Mouse (Mus musculus): Measurements from ENCODE around the gene Ykt6.
"Not testable (repeated sequence)": the region's sequence is repeated elsewhere in the genome, so short reads cannot be mapped to it uniquely, and the experiment has no call there.

Gene Ykt6

DNA sequence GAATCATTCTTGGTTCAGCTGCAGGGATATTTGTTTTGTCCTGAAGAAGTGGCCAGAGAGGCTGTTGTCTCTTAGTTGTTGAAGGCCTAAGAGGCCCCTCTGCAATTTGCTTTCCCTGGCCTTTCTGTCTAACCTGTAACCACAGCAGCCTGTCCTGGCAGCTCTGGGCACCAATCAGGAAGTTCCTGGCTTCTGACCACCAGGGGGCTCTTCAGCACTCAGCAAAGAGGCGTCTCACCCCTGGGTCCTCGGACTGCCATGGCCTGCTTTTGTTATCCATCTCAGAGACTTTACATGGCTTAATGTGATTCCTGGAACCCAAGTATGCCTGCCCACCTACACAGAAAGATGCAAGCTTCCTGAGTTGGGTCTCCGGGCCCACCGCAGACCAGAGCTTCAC is 35.4 kb downstream of the Ykt6 start:
- peak; percentile 27; the same call in 1 of the 2 replicates for ATAC-seq (ENCODE audit: low TSS enrichment)

DNA sequence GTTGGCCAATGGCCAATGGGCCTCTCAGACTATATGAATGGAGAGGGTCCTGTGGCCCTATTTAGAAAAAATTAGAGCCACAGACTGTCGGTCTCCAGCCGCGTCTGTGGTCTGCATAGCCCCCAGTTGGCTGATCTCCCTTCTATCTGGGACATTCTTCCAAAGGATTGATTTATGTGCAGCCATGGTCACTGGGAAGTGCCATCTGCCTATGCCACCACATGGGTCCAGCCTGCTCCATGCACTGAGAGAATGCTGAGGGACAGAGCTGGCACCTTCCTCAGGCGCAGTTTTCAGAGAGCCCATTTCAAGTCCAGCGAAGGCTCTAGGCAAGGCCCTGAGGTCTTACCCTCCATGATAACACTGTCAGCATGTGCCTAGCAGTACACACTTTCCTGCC is 38.7 kb downstream of the Ykt6 start:
- ATAC-seq (ENCODE audit: low TSS enrichment): no peak

DNA sequence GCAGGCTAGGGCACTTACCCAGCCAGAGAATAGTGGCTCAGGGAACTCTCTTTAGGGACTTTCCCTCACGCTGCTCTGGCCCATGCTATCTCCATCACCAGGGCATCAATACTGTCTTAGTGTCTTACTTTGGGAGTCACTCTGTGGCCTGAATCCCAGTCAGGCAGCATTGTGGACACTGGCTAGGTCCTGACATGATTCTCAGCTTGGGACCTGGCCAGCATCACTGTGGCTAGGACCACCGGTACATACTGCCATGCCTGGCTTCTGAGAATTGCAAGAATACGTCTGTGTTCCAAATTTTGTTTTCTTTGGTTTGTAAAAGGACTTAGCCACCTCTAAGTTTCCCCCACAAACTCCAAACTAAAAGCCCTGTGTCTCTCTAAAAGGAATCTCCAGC is 39.4 kb downstream of the Ykt6 start:
- ATAC-seq (ENCODE audit: low TSS enrichment): no peak

DNA sequence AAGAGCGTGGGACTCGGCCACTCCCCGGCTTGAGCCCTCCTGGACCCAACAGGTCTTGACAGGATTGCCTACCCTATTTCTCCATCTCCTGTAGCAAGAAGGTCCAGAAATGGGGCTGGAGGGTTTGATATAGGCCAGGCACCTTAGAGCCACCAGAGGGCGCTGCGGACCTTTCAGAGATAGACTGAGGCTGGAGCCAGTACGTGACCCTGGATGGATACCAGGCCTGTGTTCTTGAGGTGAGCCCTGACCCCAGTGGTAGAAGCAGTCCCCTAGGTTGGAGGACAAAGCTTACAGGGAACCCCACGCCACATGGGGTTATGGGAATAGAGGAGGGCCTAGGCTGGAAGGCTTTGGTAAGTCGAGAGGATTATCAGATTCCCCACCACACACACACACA is 40.5 kb downstream of the Ykt6 start:
- no peak for ATAC-seq (ENCODE audit: low TSS enrichment)

DNA sequence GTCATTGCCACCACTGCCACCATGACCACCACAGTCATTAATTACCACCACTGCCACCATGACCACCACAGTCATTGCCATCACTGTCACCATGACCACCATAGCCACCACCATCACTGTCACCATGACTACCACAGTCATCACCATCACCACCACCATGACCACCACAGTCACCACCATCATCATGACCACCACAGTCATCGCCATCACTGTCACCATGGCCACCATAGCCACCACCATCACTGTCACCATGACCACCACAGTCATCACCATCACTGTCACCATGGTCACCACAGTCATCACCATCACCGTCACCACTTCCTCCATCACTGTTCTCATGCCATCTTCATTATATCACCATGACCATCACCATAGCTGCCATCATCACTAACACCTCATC is 43.0 kb downstream of the Ykt6 start:
- ATAC-seq (ENCODE audit: low TSS enrichment): no peak

DNA sequence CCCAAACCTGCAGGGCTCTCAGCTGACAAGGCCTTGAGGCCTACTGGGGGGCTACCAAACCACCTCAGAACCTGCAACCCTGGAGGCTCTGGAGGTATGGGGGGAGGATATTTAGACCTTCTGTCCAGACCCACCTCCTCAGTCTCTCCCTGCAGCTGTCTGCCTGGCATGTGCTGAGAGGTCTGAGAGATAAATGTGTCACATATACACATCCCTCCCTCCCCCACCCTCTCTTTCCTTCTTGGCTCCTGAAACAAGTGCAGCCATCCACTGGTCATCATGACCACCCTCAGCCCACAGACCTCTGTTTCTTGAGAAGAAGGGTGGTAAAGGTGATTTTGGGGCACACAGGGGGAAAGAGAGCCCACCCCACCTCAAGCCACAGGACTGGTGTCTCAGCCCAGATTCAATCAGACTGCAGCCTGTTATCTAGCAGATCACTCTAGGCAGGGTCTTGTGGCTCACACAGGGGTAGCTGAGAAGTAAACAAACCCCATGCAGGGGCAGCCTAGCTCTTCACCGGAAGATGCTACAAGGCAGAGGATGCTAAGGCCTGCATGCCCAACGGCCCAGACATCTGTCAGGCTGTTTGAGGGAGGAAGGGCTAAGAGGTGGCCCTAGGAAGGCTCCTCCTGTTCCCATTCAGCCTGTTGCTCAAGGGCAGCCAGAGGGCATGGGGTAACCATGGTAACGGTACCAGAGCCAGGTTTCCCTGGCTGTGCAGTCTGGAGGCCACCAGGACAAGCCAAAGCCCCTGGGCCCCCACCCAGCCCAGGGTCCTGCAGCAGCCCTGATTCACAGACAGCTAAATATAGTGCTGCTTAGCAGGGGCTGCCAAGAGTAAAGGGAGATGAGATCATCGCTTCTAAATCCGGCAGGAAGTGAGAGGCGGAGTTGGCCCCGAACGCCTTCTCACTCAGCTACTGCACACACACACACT is 44.6 kb downstream of the Ykt6 start:
- peak; percentile 56 for ATAC-seq (ENCODE audit: low TSS enrichment)

DNA sequence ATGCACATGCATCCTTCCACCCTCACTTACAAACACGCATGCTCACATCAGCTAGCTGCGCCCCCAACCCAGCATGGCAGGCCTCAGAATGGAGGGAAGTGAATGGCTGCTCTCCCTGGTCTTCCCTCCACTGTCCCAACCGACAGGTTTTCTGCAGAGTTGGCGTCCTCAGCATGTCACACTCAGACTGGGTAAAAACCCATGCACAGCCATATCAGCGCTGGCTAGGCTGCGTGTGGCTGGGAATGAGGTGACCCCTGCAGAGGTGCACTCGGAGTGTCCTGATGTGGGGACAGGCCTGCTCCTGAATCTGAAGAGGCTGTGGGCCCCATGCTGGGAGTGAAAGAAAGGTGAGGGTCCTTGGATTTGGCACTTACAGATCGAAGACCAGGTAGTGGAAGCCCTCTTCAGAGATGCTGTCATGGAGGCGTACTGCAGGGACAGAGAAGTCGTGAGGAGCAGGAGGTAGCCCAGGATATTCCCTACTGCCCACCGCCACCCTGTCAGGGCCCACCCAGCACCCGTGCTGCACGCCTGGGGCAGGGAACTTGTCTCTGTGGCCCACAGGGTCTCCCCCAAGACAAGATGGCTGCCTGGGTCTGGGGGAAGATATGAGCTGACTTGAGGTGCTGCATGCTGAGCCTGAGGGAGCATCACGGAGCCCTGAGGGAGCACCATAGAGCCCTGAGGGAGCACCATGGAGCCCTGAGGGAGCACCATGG is 45.6 kb downstream of the Ykt6 start:
- peak; percentile 1; the same call in 1 of the 2 replicates for ATAC-seq (ENCODE audit: low TSS enrichment)

DNA sequence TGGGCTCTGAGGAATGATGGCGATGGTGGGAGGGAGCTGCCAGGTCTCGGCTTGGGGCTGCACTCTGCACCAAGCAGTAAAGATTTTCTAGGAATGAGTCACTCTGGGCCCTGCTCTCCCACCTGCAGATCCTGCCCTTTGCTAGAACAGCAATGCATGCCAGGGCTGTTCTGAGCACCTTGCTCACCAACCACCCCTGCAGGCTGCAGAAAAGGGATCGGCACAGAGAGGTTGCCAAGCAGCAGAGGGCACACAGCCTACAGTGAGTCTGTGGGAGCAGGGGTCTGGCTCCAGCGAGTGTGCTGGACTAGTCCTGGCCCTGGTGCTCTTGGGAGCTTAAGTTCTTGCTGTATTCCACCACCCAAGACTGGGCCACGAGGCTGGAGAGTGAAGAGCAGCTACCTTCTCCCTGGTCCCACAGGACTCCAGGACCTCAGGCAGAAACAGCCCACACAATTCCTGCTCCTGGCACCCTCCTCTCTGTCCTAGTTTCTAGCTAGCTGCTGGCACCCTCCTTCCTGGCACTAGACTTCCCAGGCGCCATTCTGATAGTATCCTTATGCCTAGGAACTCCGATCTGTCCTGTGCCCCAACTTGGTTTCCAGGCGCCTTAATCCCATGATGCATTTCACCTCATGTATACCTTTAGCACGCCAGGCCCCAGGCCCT is 46.6 kb downstream of the Ykt6 start:
- ATAC-seq (ENCODE audit: low TSS enrichment): peak; percentile 69

DNA sequence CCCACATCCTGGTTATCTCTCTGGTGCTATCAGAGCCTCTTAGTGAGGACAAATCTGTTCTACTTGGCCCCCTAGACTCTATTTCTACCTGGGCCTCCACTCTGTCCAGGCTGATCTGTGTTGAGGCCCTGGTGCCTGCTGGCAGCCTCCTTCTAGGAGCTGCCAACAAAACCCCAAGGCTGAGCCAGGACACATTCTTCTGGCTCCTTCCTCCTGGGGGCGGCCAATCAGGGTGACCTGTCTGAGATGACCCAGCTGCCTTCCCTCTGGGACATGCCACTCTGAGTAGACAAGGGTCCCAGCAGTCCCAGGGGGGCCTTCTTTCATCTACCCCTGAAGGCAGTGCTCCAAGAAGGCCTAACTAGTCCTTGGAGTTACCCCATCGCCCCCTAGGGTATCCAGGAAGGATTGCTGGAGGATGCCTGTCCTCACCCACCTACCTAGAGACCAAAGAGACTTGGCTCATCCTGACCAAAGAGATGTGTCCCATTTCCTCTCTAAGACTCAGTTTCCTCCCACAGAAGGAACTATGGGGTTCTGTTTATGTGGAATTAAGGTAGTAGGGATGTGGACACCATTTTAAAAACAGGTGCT is 47.6 kb downstream of the Ykt6 start:
- ATAC-seq (ENCODE audit: low TSS enrichment): no peak

DNA sequence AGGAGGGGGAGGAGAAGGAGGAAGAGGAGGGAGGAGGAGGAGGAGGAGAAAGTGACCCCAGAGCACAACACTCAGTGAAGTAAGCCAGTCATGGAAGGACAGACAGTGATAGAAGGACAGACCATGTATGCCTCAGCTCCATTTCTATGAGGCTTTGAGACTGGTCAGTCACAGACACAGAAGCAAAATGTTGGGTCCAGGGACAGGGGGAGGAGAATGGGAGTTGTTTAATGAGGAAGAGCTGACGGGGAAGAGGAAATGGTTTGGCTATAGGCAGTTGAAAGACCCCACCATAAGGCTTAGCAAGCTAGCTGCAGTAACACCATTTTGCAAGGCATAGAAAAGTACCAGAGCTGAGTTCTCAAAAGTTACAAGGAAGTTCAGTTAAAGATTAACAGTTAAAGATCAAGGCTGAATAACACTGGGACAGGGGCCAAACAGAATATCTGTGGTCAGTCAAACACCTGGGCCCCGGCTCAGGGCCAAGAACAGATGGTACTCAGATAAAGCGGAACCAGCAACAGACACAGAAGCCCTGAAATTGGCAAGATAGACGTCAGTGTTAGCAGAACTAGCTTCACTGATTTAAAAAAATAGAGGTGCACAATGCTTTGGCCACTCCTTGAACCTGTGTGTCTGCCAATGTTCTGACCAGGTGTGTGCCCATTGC is 50.0 kb downstream of the Ykt6 start:
- ATAC-seq (ENCODE audit: low TSS enrichment): not testable (repeated sequence)

DNA sequence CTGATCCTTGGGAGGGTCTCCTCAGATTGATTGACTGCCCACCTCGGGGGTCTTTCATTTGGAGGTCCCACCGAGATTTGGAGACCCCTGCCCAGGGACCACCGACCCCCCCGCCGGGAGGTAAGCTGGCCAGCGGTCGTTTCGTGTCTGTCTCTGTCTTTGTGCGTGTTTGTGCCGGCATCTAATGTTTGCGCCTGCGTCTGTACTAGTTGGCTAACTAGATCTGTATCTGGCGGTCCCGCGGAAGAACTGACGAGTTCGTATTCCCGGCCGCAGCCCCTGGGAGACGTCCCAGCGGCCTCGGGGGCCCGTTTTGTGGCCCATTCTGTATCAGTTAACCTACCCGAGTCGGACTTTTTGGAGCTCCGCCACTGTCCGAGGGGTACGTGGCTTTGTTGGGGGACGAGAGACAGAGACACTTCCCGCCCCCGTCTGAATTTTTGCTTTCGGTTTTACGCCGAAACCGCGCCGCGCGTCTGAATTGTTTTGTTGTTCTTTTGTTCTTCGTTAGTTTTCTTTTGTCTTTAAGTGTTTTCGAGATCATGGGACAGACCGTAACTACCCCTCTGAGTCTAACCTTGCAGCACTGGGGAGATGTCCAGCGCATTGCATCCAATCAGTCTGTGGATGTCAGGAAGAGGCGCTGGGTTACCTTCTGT is 51.0 kb downstream of the Ykt6 start:
- not testable (repeated sequence) for ATAC-seq (ENCODE audit: low TSS enrichment)

DNA sequence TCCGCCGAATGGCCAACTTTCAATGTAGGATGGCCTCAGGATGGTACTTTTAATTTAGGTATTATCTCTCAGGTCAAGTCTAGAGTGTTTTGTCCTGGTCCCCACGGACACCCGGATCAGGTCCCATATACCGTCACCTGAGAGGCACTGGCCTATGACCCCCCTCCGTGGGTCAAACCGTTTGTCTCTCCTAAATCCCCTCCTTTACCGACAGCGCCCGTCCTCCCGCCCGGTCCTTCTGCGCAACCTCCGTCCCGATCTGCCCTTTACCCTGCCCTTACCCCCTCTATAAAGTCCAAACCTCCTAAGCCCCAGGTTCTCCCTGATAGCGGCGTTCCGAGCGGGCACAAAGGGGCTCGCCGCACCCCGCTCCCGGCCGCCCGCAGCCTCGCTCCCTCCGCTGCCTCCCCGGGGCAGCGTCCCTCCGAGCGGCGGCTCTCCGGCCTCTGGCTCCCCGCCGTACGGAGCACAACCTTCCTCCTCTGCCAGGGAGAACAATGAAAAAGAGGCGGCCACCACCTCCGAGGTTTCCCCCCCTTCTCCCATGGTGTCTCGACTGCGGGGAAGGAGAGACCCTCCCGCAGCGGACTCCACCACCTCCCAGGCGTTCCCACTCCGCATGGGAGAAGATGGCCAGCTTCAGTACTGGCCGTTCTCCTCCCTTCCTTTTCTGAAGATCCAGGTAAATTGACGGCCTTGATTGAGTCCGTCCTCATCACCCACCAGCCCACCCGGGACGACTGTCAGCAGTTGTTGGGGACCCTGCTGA is 51.7 kb downstream of the Ykt6 start:
- peak; percentile 67; the same call in 1 of the 2 replicates for ATAC-seq (ENCODE audit: low TSS enrichment)

DNA sequence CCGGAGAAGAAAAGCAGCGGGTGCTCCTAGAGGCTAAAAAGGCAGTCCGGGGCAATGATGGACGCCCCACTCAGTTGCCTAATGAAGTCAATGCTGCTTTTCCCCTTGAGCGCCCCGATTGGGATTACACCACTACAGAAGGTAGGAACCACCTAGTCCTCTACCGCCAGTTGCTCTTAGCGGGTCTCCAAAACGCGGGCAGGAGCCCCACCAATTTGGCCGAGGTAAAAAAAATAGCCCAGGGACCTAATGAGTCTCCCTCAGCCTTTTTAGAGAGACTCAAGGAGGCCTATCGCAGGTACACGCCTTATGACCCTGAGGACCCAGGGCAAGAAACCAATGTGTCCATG is 52.3 kb downstream of the Ykt6 start:
- not testable (repeated sequence) for ATAC-seq (ENCODE audit: low TSS enrichment)

DNA sequence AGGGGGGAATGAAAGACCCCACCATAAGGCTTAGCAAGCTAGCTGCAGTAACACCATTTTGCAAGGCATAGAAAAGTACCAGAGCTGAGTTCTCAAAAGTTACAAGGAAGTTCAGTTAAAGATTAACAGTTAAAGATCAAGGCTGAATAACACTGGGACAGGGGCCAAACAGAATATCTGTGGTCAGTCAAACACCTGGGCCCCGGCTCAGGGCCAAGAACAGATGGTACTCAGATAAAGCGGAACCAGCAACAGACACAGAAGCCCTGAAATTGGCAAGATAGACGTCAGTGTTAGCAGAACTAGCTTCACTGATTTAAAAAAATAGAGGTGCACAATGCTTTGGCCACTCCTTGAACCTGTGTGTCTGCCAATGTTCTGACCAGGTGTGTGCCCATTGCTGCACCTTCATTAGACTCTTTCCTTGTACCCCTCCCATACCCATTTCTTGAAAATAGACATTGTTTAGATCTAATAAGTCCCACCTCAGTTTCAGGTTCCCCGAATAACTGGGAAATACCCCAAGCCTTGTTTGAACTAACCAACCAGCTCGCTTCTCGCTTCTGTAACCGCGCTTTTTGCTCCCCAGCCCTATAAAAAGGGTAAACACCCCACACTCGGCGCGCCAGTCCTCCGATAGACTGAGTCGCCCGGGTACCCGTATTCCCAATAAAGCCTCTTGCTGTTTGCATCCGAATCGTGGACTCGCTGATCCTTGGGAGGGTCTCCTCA is 55.4 kb downstream of the Ykt6 start:
- not testable (repeated sequence) for ATAC-seq (ENCODE audit: low TSS enrichment)

DNA sequence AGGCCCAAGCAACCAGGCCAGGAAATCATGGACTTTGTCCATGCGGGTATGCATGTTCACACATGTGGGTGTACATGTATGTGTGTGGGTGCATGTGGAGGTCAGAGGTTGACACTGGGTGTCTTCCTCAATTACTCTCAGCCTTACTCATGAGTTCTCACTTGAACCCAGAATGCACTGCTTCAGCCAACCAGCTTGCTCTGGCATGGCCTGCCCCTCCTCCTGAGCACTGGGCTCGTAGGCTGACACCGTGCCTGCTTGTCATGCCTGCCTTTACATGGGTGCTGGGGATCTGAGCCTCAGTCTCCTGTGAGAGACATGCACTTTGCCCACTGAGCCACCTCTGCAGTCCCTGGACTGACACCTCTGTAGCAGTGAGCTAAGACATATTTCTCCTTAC is 56.4 kb downstream of the Ykt6 start:
- ATAC-seq (ENCODE audit: low TSS enrichment): no peak

DNA sequence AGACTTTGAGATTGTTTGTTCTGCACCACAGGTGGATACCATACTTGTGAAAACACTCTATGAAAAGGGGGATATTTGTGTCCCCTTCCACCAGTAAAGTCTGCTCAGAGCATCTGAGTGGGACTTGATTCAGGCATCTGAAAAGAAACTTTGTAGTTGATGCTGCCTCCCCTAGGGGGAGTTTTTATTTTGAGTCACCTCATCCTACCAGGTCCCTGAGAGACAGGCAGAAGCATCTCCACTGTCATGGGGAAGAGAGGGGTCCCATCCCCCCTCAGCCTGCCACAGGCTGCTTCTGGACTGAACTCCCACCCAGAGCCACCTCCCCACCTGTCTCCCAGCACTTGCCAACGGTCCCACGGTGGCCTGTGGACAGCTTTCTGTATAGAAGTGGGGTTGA is 57.9 kb downstream of the Ykt6 start:
- no peak for ATAC-seq (ENCODE audit: low TSS enrichment)

DNA sequence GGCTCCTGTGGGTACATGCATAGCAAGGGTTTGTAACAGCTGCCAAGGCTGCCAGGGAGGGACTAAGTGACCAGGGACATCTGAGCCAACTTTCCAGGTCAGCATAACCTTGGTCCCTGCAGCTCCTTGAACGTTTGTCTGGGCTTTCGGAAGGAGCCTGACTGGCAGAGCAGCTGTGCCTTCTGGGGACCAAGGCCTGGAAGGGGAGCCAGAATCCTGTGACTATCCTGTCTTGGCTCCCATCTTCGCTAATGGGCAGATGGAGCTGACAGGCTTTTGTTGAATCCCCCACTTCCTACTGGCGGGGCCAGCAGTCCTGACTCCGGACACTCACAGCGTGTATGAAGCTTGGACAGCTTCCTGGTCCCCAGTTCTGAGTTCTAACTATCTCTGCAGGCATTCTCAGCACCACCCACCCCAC is 59.5 kb downstream of the Ykt6 start:
- no peak for ATAC-seq (ENCODE audit: low TSS enrichment)

DNA sequence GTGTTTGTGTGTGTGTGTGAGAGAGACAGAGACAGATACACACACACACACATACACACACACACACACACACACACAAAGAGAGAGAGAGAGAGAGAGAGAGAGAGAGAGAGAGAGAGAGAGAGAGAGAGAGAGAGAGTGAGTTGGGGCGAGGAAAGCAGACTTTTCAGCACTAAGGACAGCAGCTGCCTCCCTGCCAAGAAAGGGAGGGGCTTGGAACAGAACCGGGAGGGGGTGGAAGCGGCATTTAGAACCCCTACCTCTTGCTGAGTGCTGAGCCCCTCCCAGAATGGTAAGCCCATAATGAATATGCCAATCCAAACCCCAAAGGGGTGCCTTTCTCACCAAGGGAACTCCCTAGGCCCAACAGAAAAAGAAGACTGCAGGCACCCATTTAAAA is 60.9 kb downstream of the Ykt6 start:
- ATAC-seq (ENCODE audit: low TSS enrichment): no peak

DNA sequence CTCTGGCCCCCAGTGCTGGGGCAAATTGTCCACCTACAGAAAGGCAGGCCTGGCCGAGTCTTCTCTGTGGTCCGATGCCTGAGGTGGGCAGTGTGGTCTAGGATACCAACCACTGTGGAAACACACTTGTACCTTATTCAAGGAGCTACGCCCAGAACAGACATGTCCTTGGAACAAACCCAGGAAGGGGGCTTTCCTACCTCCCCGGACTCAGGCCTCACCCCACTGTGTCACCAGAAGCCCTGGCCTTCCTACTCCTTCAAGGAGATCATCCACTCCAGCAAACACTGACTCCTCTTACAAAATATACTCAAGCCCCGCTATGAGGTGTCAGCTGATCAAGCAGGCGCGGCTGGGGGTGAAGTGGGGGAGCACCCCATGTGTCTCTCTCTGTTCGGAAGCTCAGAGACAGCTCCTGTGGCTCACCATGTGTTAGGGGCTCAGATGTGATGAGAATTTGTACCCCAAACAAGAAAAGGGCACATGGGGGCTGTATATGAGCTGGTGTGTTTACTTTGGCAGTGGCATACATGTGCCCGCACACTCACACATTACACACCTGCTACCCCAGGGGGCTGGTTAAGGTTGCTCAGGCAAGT is 61.4 kb downstream of the Ykt6 start:
- ATAC-seq (ENCODE audit: low TSS enrichment): no peak

Data from frontal cortex, adult (tissue).